ENCODE assay signal across 8 mouse cellular contexts in genomic region chr13:72630501-72631372, GRCm38 (mm10). TPM values are rescaled to one million over a fixed set of nuclear protein-coding genes. Genes with fewer than 3 reads are reported as not detected.
DNase-seq lines count a peak whose midpoint lies in the region; ATAC-seq and TF ChIP-seq lines count a peak whose summit lies in the region.

No protein-coding gene starts in this region.

- peak overlapping the region; percentile 93 for H3K4me2 ChIP-seq in heart, embryonic 16.5 days (ENCODE audit: low read depth, low read length)
- H3K4me2 ChIP-seq in forebrain, embryonic 12.5 days, result peak overlapping the region; percentile 47
- peak overlapping the region; percentile 66 for H3K4me2 ChIP-seq in midbrain, embryonic 12.5 days (replicated peaks)

- no peak for DNase-seq in heart, postnatal 25 days (ENCODE audit: low spot score)
- no peak for DNase-seq in ES-E14 (ENCODE audit: low read depth, low spot score)
- no peak for DNase-seq in MN1 (ENCODE audit: low spot score)
- no peak for DNase-seq in spleen, adult 12 weeks (ENCODE audit: low spot score)

- H3K27me3 ChIP-seq in heart, embryonic 16.5 days (ENCODE audit: control insufficient read depth, insufficient read depth, low read length), result peaks cover 89% of the 10 kb centered on the region
- peaks cover 96% of the 10 kb centered on the region for H3K27me3 ChIP-seq in forebrain, embryonic 12.5 days
- peaks cover 70% of the 10 kb centered on the region for H3K27me3 ChIP-seq in midbrain, embryonic 12.5 days

- peak overlapping the region; percentile 72 for H3K4me3 ChIP-seq in heart, embryonic 16.5 days (ENCODE audit: low read length)
- peak overlapping the region in 1 of 2 experiments; percentile 21; a peak in 1 of 4 replicates for H3K4me3 ChIP-seq in ES-E14 (ENCODE audit: insufficient read depth in 1 of 2, low read depth in 1 of 2, low read length in 2 of 2, poor library complexity in 1 of 2, severe bottlenecking in 1 of 2)
- peak overlapping the region; percentile 53 for H3K4me3 ChIP-seq in forebrain, embryonic 12.5 days (replicated peaks)
- H3K4me3 ChIP-seq in midbrain, embryonic 12.5 days, result peak overlapping the region; percentile 86

- peak overlapping the region; percentile 81 for H3K9ac ChIP-seq in heart, embryonic 16.5 days (ENCODE audit: low read length)
- peak overlapping the region; percentile 9; the same call in 1 of the 2 replicates for H3K9ac ChIP-seq in ES-E14 (ENCODE audit: insufficient read depth, low read depth, low read length, poor library complexity, severe bottlenecking)
- 0 out of 2 replicates have a peak overlapping the region, but pooled peaks have one; percentile 38 for H3K9ac ChIP-seq in forebrain, embryonic 12.5 days
- H3K9ac ChIP-seq in midbrain, embryonic 12.5 days (replicated peaks), result peak overlapping the region; percentile 98

- in situ Hi-C loops in ES-E14 (cut with MboI; ENCODE audit: low sequenced_read_pairs in 2 of 2, unreplicated experiment in 2 of 2), result loop anchor here in 1 of 2 experiments (5.0 kb wide), 1 partner anchor 632 kb away; the partner anchor contains the start of gene Irx4

- no peaks in the 10 kb centered on the region; the same call in 1 of the 2 replicates for H3K36me3 ChIP-seq in heart, embryonic 16.5 days (ENCODE audit: control insufficient read depth, insufficient read depth)
- no peaks in the 10 kb centered on the region for H3K36me3 ChIP-seq in ES-E14 (ENCODE audit: control insufficient read depth, insufficient read depth, low read length, poor library complexity, severe bottlenecking)
- H3K36me3 ChIP-seq in forebrain, embryonic 12.5 days (replicated peaks), result no peaks in the 10 kb centered on the region
- 0 out of 2 replicates have a peak, but pooled peaks cover 13% of the 10 kb centered on the region for H3K36me3 ChIP-seq in midbrain, embryonic 12.5 days

- no peak overlapping the region for H3K27ac ChIP-seq in heart, embryonic 16.5 days (ENCODE audit: low read length)
- H3K27ac ChIP-seq in ES-E14 (ENCODE audit: insufficient read depth, low read depth, low read length, poor library complexity, severe bottlenecking), result no peak overlapping the region
- no peak overlapping the region for H3K27ac ChIP-seq in forebrain, embryonic 12.5 days
- H3K27ac ChIP-seq in midbrain, embryonic 12.5 days (replicated peaks), result peak overlapping the region; percentile 95

- 8% methylated on average over 60 of the region's 60 CpGs for WGBS in heart, embryonic 16.5 days
- 1% methylated on average over 52 of the region's 60 CpGs for WGBS in forebrain, embryonic 12.5 days
- 1% methylated on average over 60 of the region's 60 CpGs for WGBS in midbrain, embryonic 12.5 days

- intact Hi-C loops in heart, postnatal 25 days (cut with DNase I), result loop anchor here (10.0 kb wide), 1 partner anchor 404 kb away; no protein-coding TSS in a partner anchor

- H3K9me3 ChIP-seq in heart, embryonic 16.5 days (replicated peaks; ENCODE audit: control insufficient read depth, low read length), result no peaks in the 10 kb centered on the region
- H3K9me3 ChIP-seq in ES-E14 (ENCODE audit: control insufficient read depth, insufficient read depth, low read depth, low read length), result no peaks in the 10 kb centered on the region
- H3K9me3 ChIP-seq in forebrain, embryonic 12.5 days, result no peaks in the 10 kb centered on the region
- H3K9me3 ChIP-seq in midbrain, embryonic 12.5 days, result no peaks in the 10 kb centered on the region

- no peak for ATAC-seq in heart, embryonic 16.5 days (replicated peaks; ENCODE audit: extremely low read depth, insufficient read depth, low FRiP score)
- no peak for ATAC-seq in forebrain, embryonic 12.5 days (ENCODE audit: low FRiP score)
- no peak for ATAC-seq in midbrain, embryonic 12.5 days (ENCODE audit: low FRiP score, low read depth)
- no peak for ATAC-seq in erythroid progenitor cell, adult 5-6 weeks (replicated peaks; ENCODE audit: low FRiP score, poor library complexity, severe bottlenecking)

- peaks cover 3% of the 10 kb centered on the region; the same call in 1 of the 2 replicates for H3K4me1 ChIP-seq in heart, embryonic 16.5 days (ENCODE audit: control insufficient read depth, insufficient read depth, low read length)
- peaks cover 0 to 8% of the 10 kb centered on the region in 2 experiments; a peak in 1 of 4 replicates for H3K4me1 ChIP-seq in ES-E14 (ENCODE audit: control insufficient read depth in 2 of 2, insufficient read depth in 2 of 2, low read length in 2 of 2, poor library complexity in 1 of 2)
- peaks cover 52% of the 10 kb centered on the region for H3K4me1 ChIP-seq in forebrain, embryonic 12.5 days
- peaks cover 48% of the 10 kb centered on the region for H3K4me1 ChIP-seq in midbrain, embryonic 12.5 days

TF ChIP-seq in ES-E14, 5 proteins besides CTCF, POLR2A, EP300 and RAD21:
- no peak for TF ChIP-seq HCFC1 (IDR thresholded peaks at IDR 0.05; ENCODE audit: borderline replicate concordance, insufficient read depth, low read length)
- TF ChIP-seq CHD2 (IDR thresholded peaks at IDR 0.05; ENCODE audit: low read depth, low read length), result no peak
- TF ChIP-seq MAFK (IDR thresholded peaks at IDR 0.05; ENCODE audit: insufficient read depth, low read depth, low read length), result no peak
- TF ChIP-seq ZNF384 (IDR thresholded peaks at IDR 0.05; ENCODE audit: low read depth, low read length), result no peak
- TF ChIP-seq ZC3H11A (IDR thresholded peaks at IDR 0.05; ENCODE audit: borderline replicate concordance, low read depth, low read length), result no peak

RNA-seq across cellular contexts. Expression of gene Irx2, which starts 2.1 kb away (rescaled TPM):
- polyA plus RNA-seq in heart, embryonic 16.5 days (2015; fragmentation: Nextera tagmentation; extraction: Ambion mirVana), result 5.9 and 8.6 TPM in 2 replicates
- 1 to 10 TPM; 4.5 to 5.0 TPM for total RNA-seq in heart, postnatal 25 days (2021)
- 1.7 and 5.2 TPM in 2 replicates for total RNA-seq in ES-E14 (2012; rRNA removed)
- polyA plus RNA-seq in forebrain, embryonic 12.5 days (2016; fragmentation: Nextera tagmentation; extraction: Ambion mirVana), result 3.6 and 6.5 TPM in 2 replicates
- 44.9 and 51.5 TPM in 2 replicates for polyA plus RNA-seq in midbrain, embryonic 12.5 days (2016; fragmentation: Nextera tagmentation; extraction: Ambion mirVana)
- total RNA-seq in erythroid progenitor cell, adult 5-6 weeks (2015; ENCODE audit: low replicate concordance), result not detected in 2 replicates
- total RNA-seq in erythroid progenitor cell, adult 5-6 weeks (2017; ENCODE audit: low replicate concordance), result not detected in 2 replicates

Comparison
In these comparisons a context has a peak if more than half of its experiments do, and no peak if none do; other contexts are left out.
1. H3K9ac ChIP-seq: peak in every context shown above with its lines; median percentile 98 in midbrain, embryonic 12.5 days; 81 in heart, embryonic 16.5 days; 38 in forebrain, embryonic 12.5 days; 9 in ES-E14.